Mouse (Mus musculus) kidney, adult 8-10 months (tissue): ENCODE measurements around the gene Aebp1.
"Not testable (repeated sequence)": the region's sequence is repeated elsewhere in the genome, so short reads cannot be mapped to it uniquely, and the experiment has no call there.

ENCODE experiments used
- DNase-seq, 2 experiments: peaks; one replicate each; pipeline ENCODE4 v3.0.0; 2022

The Aebp1 gene

DNA sequence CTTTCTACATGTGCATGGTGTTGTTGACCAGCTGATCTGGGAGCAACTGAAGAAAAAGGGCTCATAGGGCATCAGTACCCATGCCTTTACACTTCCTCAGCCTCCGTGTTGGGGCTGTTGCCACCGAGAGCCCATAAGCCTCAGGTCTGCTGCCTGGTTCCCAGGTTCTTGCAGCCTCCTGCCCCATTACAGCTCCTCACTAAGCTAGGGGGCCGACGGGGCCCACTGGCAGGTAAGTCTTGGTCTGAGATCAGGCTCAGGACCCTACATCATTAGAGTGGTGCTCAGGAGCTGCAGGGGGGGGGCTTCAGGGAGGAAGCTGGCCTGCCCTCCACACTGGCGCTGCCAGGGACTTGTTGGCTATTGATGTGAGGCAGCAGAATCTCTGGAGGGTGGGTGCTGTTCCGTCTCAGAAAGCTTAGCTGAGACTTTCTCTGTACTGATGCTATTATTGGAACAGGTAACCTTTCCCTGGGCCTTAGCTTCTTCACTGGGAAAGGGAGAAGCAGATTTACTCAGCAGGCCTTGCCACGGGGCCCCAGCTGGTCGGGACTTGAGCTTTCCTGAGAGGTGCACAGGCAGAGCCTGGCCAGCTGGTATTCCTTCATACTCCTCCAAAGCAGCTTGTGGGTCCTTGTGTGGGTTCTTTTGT, 5.1 kb upstream of the Aebp1 start:
- DNase-seq, result no peak

DNA sequence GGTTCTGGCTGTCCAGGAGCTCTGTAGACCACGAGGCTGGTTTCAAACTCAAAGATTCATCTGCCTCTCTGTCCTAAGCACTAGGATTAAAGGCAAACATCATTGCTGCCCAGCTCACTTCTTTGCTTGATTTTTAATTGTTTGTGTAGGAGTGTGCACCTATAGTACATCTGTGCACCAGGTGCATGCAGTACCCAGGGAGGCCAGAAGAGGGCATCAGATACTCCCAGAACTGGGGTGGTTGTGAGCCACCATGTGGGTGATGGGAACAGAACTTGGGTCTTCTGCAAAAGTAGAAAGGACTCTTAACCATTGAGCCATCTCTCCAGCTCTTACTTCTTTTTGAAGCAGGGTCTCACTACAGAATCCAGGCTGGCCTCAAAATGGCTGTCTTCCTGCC, 3.0 kb upstream of the Aebp1 start:
- no peak for DNase-seq

DNA sequence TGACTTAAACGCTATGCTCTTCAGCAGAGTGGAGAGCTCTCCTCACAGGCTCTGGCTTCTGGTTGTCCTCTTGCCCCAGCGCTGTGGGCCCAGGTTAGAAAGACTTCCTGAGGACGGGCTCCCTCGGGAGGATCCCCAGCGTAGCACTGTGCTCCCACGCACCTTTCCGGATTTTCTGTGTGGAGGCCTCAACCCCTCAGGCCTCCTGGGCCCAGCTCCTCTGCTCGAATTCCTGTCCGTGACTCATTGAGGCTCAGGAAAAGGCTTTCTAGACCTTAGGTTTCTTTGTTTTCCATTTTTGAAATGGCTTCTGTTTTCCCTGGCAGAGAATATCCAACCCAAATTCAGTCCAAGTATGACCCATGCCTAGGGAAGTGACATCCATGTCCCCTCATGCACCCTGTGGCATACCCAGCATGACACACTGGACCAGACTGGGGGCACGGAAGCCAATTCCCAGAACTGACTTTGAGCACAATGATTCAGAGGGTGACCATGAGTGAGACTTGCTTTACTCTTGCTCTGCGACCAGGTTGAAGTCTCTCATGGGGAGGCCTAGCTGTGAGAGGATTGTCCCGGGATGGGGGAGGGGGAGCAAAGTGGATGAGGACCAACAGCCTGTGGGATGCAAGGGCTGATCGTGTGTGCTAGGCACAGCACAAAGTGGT, 1.7 kb upstream of the Aebp1 start:
- DNase-seq, result no peak

- DNase-seq, result no peak
These were observed 1.1 kb upstream of the Aebp1 start for GRCm38 (mm10) chr11:5860639-5861038.

- DNase-seq, result peak; percentile 50 to 84
These were observed 803 bp downstream of the Aebp1 start for GRCm38 (mm10) chr11:5862394-5863105.

- DNase-seq, result no peak
These were observed 5.4 kb downstream of the Aebp1 start for GRCm38 (mm10) chr11:5867196-5867595.

DNA sequence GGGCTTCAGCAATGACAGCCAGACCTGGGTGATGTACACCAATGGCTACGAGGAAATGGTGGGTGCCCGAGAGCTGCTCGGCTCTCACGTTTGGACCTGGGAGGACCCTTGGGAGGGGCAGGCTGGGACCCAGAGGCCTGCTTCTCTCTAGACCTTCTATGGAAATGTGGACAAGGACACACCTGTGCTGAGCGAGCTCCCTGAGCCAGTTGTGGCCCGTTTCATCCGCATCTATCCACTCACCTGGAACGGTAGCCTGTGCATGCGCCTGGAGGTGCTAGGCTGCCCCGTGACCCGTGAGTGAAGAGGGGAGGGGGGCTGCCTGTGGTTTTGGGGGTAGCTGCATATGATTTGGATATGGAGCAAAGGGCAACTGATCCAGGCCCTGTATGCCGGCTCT, 6.6 kb downstream of the Aebp1 start:
- peak; percentile 43 to 51 for DNase-seq

DNA sequence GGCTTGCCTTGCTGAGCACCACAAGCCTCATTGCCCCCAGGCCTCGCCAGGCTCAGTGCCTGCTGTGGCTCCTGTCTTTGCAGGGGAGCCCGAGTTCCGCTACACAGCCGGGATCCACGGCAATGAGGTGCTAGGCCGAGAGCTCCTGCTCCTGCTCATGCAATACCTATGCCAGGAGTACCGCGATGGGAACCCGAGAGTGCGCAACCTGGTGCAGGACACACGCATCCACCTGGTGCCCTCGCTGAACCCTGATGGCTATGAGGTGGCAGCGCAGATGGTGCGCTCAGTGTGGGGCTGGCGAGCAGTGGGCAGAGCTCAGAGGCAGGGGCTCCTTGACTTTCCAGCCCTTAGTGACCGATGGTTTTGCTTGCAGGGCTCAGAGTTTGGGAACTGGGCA, 7.6 kb downstream of the Aebp1 start:
- no peak for DNase-seq

DNA sequence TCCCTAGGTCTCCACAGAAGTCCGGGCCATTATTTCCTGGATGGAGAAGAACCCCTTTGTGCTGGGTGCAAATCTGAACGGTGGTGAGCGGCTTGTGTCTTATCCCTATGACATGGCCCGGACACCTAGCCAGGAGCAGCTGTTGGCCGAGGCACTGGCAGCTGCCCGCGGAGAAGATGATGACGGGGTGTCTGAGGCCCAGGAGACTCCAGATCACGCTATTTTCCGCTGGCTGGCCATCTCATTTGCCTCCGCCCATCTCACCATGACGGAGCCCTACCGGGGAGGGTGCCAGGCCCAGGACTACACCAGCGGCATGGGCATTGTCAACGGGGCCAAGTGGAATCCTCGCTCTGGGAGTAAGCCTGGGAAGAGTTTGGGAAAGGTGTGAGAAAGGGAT, 8.3 kb downstream of the Aebp1 start:
- DNase-seq, result no peak

DNA sequence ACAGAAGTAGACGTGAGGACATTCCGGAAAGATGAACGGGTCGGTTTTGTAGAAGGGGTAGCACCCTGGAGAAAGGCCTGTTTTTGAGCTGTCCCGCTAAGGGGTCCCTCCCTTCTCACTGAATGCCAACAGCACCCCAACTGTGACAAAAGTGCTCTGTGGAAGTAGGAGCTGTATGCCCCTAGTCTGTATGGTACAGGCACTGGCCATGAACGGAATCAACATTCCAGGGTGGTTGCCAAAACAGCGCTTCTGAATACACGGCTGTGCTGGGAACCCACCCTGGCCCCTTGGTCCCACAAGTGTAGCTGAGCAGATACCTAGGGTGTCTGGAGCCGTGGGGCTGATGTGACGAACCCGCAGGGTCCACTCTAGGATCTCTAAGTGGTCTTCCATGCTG, 11.0 kb downstream of the Aebp1 start:
- no peak for DNase-seq

DNA sequence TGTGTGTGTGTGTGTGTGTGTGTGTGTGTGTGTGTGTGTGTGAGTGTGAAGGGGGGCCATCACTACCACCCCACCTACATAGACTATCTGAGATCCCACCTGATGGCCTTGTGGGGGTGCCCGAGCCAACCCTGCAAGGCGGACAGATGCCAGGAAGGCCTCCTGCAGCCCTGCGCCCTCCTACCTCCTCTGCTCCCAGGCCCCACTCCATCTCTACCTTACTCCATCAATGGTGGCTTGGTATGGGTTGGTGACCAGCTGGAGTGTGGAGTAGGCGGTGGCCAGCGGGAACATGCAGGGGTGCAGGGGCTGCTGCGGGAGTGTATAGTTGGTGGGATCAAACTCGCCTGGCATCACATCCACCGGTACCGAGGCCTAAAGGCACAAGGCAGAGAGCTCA, 11.4 kb downstream of the Aebp1 start:
- DNase-seq, result no peak

DNA sequence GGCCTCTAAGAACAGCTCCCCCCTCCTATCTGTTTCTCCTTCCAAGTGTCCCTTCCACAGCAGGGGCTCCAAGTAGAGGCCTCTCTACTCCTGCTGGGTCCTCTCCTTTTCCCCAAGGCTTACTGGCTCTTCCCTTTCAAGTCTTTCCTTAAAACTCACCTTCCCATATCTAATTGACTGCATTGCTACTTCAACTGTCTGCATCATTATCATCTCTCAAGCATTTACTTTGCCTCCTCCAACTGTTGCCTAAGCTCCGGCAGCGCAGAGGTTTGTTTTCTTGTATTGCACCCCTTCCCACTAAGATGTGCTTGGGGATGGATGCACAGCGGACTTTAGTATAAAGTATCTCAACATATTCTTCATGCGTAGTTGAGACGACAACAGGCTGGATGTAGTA, 15.7 kb downstream of the Aebp1 start:
- no peak for DNase-seq

GRCm38 (mm10) chr11:5877921-5878526, 16.3 kb downstream of the Aebp1 start, which contains the start of gene Pold2:
Pold2 (minus strand) TSS chr11:5878292.
- DNase-seq, result peak; percentile 97 to 98

DNA sequence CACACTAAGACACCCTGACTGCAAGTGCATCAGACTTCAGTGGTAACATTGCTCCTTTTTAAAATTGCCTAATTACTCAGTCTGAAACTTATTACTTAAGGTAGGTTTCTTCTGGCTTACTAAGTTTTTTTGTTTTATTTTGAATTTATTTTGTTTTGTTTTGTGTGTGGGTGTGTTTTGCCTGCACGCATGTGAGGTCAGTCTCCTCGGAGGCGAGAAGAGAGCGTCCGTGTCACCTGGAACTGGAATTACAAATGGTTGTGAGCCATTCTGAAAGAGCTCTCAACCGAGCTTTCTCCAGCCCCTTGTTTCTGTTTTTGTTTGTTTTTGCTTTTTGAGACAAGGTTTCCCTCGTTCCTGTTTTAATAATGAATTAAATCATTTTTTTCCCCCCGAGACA, 16.9 kb downstream of the Aebp1 start:
- no peak for DNase-seq

- DNase-seq, result peak in 1 of 2 experiments; percentile 62
These were observed 18.2 kb downstream of the Aebp1 start for GRCm38 (mm10) chr11:5879905-5880304.

GRCm38 (mm10) chr11:5882518-5882917, 20.8 kb downstream of the Aebp1 start:
- no peak for DNase-seq

DNA sequence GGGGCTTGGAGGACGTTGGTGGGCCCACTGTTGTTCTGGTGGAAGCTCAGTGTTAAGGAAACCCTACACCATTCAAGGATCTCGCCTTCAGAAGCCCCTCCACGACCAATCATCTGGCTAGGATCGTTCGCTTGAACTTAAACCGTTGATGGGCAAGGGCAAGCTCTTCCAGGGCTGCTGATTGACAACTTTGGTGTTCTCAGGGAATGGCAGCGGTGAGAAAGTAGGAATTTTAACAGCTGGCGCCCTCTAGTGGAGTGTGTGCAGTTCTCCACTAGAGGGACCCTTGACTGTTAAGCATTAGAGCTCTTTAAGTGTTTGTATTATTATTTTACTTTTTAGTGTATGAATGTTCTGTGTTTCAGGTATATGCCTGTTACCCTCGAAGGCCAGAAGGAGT, 24.4 kb downstream of the Aebp1 start:
- DNase-seq, result peak; percentile 42 to 59

DNA sequence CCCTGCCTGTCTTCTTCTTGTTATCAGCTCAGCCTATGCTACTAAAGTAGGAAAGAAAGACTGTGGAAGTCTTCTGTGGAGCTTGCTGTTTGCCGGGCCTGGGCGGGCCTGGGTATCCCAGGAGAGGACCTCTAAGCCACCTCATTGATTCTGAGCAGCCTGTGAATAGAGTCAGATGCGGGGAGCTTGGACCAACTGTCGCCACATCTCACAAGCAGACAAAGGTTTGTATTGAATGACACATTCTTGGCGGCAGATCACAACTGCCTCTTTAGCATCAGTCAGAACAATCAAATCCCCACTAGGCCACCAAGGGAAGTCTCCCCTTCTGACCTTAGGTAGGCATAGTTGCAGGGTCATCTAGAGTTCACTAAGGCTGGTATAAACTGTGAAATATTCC, 25.5 kb downstream of the Aebp1 start:
- DNase-seq, result no peak

DNA sequence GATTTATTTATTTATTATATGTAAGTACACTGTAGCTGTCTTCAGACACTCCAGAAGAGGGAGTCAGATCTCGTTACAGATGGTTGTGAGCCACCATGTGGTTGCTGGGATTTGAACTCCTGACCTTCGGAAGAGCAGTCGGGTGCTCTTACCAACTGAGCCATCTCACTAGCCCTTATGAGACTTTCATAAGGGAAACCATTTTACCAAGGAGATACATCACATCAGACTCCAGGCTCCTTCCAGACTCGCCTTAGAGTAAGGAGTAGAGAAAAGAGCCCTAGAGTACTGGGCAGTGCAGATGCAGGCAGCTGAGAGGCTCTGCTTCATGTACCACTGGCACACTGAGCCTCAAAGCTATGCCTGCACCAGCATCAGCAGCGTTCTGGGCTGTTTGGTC, 26.8 kb downstream of the Aebp1 start:
- DNase-seq, result not testable (repeated sequence)

DNA sequence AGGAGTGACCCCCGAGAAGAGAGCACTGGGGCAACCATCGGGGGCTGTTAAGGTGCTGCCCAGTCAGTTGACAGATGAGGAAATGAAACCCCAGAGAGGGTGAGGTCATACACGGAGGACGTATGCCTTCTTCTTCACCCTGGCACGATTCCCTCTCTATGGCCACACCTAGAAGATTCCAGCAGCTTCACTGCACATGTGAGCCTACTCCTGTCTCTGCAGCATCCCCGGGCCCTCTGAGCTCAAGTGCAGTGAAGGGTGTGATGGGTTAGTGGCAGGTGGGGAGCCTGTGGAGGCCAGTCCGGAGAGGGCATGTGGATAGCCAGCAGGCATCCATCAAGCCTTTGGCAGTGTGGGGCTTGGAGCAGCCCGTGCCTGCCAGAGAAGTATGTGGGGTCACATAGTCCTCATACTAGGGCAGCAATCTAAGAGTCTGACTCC, 30.4 kb downstream of the Aebp1 start:
- DNase-seq, result no peak

DNA sequence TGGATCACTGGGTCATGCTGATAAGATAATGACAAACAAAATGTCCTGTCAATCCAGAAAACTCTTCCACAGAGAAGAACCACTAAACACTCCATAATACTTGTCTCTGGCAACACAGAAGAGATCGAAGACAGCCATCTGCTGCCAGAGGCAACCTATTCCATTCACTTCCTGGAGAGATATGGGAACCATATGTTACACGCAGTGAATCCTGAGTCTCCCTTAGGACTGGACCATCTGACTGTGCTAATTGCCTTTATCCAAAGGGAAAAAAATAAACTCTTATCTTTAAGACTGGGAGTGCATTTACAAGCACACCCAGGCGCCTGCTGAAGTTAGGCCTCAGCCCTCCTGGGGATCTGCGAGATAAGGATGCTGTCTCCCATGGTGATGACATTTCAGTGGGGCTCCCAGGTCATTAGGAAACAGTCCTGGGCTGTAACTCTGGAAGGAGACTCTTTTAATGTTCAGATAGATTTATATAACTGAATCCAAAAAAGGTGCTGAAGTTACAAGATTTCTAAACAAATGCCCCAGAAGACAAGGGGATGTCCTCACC, 31.1 kb downstream of the Aebp1 start:
- DNase-seq, result no peak

DNA sequence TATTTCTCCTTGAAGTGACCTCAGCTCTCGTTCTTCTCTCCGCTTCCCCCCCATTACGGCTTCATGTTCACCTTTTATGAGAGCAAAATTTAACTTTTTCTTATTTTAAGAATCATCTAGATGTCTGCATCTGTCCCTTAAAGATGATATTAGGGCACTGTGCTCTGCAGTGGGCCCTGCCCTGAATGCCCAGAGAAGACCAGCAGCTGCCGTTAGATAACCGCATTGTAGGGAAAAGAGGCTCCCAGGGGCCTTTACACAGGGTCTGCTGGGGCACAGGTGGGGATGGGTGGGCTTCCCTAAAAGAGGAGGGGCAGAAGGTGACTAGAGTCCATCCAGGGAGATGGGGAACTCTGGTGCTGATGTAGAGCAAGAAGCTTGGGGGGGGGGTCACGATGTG, 32.1 kb downstream of the Aebp1 start:
- DNase-seq, result no peak

GRCm38 (mm10) chr11:5897230-5897629, 35.5 kb downstream of the Aebp1 start:
- no peak for DNase-seq
